Mouse (Mus musculus) kidney, postnatal 14 days (tissue): Measurements from ENCODE around the gene Bicd2.
A peak's percentile ranks its signal among the peaks of the same experiment; 100 is the strongest.
"Not testable (repeated sequence)": the region's sequence is repeated elsewhere in the genome, so short reads cannot be mapped to it uniquely, and the experiment has no call there.

Experiments used
- DNase-seq: peaks from one replicate; pipeline ENCODE4 v3.0.0; 2022; ENCODE audit warnings: mixed read lengths

The Bicd2 gene

DNA sequence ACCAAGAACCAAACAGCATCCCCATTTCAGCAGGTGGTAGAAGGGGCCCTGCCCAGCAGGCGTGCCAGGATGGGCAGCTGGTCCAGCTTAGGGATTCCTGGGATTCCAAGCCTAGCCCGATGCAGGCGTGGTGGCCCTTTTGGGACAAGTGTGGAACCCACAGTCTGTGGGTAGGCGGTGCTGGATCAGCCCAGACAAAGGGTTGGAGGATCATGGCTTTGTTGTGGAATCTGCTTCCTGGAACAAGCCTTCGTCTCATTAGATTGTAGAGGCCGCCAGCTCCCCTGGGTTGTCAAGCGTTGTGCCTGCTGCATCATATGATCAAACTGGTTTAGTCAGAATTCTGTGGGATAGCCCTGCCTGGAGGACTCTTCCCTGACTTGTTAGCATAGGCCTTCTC is 21.0 kb downstream of the Bicd2 start:
- no peak for DNase-seq

DNA sequence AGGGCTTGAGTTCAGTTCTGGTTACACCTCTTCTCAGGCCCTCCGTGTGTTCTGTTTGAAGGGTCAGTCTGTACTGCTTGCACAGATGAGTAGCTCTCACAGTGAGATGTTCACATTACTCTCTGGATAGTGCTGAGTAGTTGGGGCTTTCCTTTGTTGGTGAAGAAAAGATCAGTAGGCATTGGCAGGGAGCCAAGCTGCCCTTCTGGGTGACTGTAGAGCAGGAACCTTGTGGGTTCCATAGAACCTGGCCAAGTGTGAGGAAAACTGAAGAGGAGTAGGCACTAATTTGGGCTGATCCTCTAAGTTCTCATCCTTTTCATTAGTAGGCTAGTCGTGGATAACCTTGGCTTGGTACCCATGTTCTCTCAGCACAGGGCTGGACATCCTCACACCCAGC is 21.4 kb downstream of the Bicd2 start:
- no peak for DNase-seq

GRCm38 (mm10) chr13:49364716-49365115 is 23.3 kb downstream of the Bicd2 start:
- no peak for DNase-seq

DNA sequence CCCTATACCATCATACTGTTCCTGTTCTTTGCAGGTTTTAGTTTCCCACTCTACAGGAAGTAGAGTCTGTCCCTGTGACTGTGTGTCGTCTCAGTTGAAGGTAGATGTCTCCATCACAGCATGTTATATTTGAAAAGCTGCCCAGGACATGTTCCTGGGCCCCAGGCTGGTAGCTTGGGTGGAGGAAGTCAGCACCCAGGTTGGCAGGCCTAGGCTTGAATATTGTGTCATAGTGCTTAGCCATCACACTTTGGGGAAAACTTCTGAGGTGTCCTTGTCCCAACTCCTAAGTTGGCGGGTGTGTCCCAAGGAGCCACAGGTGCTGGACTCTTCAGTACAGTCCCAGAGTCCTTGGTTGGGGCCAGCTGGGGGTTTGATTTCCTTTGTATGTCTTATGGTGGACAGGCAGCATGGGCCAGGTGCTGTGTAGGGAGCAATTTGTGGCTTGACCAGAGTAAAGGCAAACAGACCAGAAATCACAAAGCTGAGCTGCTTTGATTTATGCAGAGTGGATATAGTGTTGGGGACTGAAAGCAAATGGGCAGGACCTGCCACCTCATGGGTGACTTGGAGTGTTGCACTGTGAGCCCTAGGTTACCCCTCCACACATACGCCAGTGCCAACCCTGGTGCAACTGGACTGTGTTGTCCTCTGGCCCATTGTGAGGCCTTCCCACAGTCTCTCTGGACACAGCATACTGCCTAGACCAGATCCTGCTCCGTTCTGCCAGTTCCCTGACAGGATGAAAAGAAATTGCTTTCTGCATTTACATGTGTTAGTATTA is 26.5 kb downstream of the Bicd2 start:
- DNase-seq, result no peak

GRCm38 (mm10) chr13:49369404-49369803 is 28.0 kb downstream of the Bicd2 start:
- DNase-seq, result no peak

DNA sequence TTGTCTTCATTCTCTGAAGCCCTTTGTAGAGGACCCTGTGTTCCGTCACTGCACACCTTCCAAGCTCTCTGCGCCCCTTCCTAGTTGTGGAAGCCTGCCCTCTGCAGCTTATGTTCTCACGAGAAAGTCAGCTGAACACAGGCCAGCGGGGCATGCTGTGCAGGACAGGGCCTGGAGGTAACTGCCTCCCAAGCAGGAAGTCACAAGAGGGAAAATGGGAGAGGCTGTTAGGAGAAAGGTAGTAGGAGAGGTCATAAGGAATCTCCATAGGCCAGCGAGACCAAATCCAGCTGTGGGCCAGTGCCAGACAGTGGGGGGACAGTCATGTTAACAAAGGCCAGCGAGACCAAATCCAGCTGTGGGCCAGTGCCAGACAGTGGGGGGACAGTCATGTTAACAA is 28.8 kb downstream of the Bicd2 start:
- DNase-seq, result not testable (repeated sequence)

DNA sequence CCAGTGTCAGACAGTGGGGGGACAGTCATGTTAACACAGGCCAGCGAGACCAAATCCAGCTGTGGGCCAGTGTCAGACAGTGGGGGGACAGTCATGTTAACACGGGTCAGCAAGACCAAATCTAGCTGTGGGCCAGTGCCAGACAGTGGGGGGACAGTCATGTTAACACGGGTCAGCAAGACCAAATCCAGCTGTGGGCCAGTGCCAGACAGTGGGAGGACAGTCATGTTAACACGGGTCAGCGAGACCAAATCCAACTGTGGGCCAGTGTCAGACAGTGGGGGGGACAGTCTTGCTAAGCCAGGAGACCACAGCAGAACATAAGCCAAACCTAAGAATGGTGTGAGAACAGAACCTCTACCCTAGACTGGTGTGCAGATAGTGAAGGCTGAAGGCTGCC is 29.5 kb downstream of the Bicd2 start:
- peak; percentile 59 for DNase-seq

DNA sequence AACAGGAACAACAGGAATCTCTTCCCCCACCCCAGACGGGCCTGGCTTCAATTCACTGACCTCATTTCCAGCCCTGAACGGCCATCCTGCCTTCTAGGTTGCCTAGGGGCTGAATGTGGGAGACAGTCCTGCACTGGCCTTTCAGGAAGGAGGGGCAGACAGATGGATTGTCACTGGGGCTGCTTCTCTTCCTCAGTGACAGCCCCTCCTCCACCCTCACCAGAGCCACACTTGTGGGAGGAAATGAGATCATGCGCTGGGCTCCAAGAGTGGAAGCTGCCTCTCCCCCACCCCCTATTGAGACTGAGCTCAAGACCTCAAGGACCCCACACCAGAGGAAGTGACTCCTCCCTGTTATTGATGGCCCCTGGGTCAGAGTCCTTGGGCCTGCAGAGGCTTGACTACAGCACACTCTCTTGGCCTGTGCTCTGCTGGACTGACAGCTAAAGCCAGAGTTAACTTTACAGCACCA is 30.1 kb downstream of the Bicd2 start:
- peak; percentile 91 for DNase-seq

GRCm38 (mm10) chr13:49372370-49373060 is 31.1 kb downstream of the Bicd2 start:
- no peak for DNase-seq

DNA sequence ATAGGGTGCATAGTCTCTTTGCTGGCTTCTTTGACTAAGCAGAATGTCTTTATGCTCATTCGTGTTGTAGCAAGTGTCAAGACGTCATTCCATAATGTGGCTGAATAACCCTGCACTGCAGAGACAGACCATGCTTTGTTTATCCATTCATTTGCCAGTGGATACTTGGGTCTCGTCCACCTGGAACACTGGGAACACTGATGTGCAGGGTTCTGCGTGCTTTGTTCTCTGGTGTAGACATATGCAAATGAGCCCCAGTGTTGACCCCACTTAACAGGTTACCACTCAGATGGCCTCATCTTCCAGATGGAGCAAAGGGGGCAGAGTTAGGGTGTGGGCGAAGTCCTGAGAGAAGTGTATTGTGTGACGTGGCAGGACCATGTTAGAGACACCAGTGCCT is 32.9 kb downstream of the Bicd2 start:
- no peak for DNase-seq

DNA sequence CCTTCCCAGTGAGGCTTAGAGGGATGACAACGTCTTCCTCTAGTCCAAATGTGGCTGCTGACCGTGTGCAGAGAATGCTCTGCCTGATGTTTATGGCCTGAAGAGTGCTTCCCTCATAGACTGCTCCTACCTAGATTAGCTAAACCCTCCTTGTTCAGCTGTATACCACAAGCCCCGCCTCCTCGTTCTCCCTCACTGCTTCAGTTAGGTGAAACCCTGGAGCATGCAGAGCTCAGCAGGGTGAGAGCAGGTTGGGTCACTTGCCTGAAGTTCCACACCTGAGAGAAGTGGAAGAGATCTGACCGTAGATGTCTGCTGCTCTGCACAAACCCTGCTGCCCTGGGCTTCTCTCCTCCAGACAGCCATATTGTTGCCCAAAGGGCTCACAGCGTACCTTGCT is 33.3 kb downstream of the Bicd2 start:
- DNase-seq, result peak; percentile 68

GRCm38 (mm10) chr13:49377608-49378007 is 36.2 kb downstream of the Bicd2 start:
- no peak for DNase-seq

- DNase-seq, result no peak
Measured at GRCm38 (mm10) chr13:49379301-49379700, 37.9 kb downstream of the Bicd2 start.

DNA sequence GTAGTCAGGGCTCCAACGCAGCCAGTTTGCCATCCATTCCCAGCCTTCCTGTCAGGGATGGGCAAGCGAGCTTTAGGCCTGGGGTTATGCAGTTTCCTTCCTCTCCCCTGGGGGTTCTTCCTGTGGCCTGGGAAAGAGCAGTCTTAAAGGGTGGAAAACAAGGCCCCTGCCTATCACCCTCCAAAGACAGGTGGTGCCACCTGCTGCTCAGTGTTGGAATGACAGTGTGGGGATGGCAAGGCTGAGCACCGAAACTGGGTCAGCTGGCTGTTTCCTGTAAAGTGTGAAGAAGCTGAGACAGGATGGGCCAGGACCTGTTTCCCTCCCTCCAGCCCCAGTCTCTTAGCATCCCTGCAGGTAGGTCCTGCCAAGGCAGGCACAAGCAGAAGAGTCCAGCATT is 39.8 kb downstream of the Bicd2 start:
- DNase-seq, result peak; percentile 91

DNA sequence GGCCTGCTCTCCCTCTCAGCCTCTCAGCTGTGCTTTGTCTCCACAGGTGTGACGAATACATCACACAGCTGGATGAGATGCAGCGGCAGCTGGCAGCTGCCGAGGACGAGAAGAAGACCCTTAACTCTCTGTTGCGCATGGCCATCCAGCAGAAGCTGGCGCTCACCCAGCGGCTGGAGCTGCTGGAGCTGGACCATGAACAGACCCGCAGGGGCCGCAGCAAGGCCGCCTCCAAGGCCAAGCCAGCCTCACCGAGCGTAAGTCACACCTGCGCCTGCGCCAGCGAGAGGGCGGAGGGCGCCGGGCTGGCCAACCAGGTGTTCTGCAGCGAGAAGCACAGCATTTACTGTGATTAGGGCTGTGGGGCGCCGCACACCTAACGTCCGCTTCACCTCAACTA is 41.6 kb downstream of the Bicd2 start:
- DNase-seq, result no peak

GRCm38 (mm10) chr13:49384751-49385463 is 43.5 kb downstream of the Bicd2 start:
- DNase-seq, result peak; percentile 81

DNA sequence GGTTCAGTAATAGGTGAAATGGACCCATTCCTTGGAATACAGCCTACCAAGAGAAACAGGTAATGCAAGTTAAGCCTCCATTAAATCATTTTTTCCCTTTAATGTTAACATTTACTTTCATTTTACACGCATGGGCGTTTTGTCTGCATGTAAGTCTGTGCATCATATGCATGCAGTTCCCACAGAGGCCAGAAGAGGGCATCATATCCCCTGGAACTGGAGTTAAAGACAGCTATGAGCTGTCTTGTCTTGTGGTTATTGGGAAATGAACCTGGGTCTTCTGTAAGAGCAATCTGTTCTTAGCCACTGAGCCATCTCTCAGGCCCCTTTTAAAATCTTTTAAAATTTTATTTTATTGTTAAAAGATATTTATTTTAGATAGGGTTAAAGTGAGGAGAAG is 50.0 kb downstream of the Bicd2 start:
- no peak for DNase-seq

- no peak for DNase-seq
Measured at GRCm38 (mm10) chr13:49393579-49393978, 52.2 kb downstream of the Bicd2 start.

- DNase-seq, result no peak
Measured at GRCm38 (mm10) chr13:49394886-49395447, 53.6 kb downstream of the Bicd2 start.

DNA sequence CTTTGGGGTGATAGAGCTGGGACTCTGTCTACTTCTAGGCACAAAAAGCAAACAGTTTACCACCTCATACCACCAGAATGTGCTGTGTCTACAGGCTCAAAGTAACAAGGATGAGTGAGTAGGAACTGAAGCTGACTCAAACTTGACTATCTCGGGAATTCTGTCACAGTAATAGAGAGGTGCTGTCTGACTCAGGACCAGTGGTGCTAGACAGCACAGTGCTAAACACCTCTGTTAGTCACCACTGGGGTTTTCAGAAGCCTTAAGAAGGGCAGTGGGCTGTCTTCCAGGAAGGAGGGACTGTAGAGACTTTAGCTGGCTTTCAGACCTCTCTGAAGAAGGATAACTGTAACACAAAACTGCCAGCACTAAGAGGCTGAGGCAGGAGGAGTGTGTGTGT is 55.4 kb downstream of the Bicd2 start:
- no peak for DNase-seq

- no peak for DNase-seq
Measured at GRCm38 (mm10) chr13:49398191-49398590, 56.8 kb downstream of the Bicd2 start.

- peak; percentile 49 for DNase-seq
Measured at GRCm38 (mm10) chr13:49400139-49400538, 58.8 kb downstream of the Bicd2 start.

GRCm38 (mm10) chr13:49402628-49403027 is 61.2 kb downstream of the Bicd2 start:
- DNase-seq, result no peak
